Mouse (Mus musculus) fibroblast of lung, adult 2 months (primary cell): ENCODE measurements around the gene Gm3033.
"Not testable (repeated sequence)": the region's sequence is repeated elsewhere in the genome, so short reads cannot be mapped to it uniquely, and the experiment has no call there.

Source experiments
- DNase-seq: peaks from one replicate; pipeline ENCODE4 v3.0.0-alpha.2; 2011; ENCODE audit warnings: low read depth

Gm3033 gene

GRCm38 (mm10) chr14:3845945-3846344 is at the start of gene Gm3033:
Gene Gm3033, plus strand, starts transcription at chr14:3846245.
- not testable (repeated sequence) for DNase-seq

GRCm38 (mm10) chr14:3809774-3810173 is 36.3 kb upstream of the Gm3033 start, which contains the start of gene Gm3002:
Gene Gm3002, plus strand, starts transcription at chr14:3810074.
- DNase-seq = not testable (repeated sequence)

- not testable (repeated sequence) for DNase-seq
These were observed 37.8 kb downstream of the Gm3033 start, which contains the start of gene Gm2916 for GRCm38 (mm10) chr14:3883872-3884271. Gene Gm2916, plus strand, starts transcription at chr14:3884172.
